Mouse (Mus musculus): ENCODE results near the gene Arl16.
"Not testable (repeated sequence)": the region's sequence is repeated elsewhere in the genome, so short reads cannot be mapped to it uniquely, and the experiment has no call there.

Gene Arl16

DNA sequence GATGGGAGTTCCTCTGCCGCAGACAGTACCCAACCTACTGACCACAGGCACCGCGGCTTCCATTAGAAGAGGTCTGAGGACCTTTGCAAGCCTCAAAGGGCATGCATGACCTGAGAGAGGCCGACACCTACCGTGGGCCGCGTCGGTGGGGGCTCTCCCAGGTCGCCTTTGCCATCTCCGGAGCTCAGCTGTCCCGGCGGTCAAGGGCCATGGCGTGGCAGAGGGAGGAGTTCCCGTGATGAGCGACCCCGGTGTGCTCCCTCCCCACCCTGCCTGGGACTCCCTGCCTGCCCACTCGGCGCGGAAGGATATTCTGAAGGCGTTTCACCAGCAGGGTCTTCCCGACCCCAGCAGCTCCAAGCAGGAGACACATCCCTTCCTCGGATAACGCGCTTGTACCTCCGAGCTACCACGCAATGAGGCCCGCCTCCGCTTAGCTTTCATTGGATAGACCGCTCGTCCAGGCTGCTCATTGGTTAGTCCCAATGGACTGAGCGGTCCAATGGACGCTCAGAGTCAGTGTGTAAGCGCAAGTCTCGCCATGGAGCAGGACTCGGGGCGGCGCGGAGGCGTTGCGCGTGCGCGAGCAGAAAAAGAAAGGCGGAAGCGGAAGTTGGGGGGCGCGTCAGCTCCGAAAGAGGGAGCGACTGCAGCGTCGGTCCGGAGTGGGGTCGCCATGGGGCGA lies at the start of gene Arl16:
TSS of gene Arl16 (minus strand) at position 557 of the 685 bp plus-strand sequence.
- peak; percentile 81 to 92 for DNase-seq (ENCODE audit: low spot score in 2 of 2)

- no peak for DNase-seq (ENCODE audit: low spot score in 2 of 2)
Observed at GRCm38 (mm10) chr11:120517147-120517546, 49.7 kb upstream of the Arl16 start.

GRCm38 (mm10) chr11:120515611-120516010 lies 48.2 kb upstream of the Arl16 start:
- peak; percentile 91 to 92 for DNase-seq (ENCODE audit: low spot score in 2 of 2)

GRCm38 (mm10) chr11:120514262-120514661 lies 46.9 kb upstream of the Arl16 start:
- not testable (repeated sequence) for DNase-seq (ENCODE audit: low spot score in 2 of 2)

- no peak for DNase-seq (ENCODE audit: low spot score in 2 of 2)
Observed at GRCm38 (mm10) chr11:120512790-120513453, 45.5 kb upstream of the Arl16 start.

- no peak for DNase-seq (ENCODE audit: low spot score in 2 of 2)
Observed at GRCm38 (mm10) chr11:120510375-120511030, 43.1 kb upstream of the Arl16 start.

GRCm38 (mm10) chr11:120509940-120510339 lies 42.5 kb upstream of the Arl16 start:
- DNase-seq (ENCODE audit: low spot score in 2 of 2): no peak

DNA sequence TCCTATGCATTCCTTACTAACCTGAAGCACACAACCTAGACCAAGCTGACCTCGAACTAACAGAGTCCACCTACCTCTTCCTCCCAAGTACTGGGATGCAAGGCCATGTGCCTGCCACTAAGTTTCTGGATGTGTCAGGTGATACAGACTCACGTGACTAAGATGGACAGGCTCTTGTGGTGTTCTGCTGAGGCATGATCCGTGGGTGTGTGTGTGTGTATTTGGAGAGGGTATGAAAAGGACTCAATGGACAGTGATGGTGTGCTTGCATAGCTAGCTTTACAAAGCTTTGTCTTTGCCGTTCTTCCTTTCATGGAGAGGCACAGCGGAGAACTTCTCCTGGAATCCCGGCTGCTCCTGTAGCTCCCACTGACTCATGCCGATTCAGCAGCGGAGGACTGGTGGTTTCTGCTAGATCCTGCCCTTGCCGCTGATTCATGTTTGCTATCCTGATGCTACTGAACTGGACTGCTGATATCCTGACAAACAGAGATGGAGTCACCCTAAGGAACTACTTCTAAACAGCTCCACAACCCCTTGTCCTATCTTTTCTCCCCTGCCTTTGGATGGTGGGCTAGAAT lies 41.0 kb upstream of the Arl16 start:
- no peak for DNase-seq (ENCODE audit: low spot score in 2 of 2)

- no peak for DNase-seq (ENCODE audit: low spot score in 2 of 2)
Observed at GRCm38 (mm10) chr11:120507611-120508289, 40.3 kb upstream of the Arl16 start.

GRCm38 (mm10) chr11:120506899-120507298 lies 39.5 kb upstream of the Arl16 start:
- no peak for DNase-seq (ENCODE audit: low spot score in 2 of 2)

GRCm38 (mm10) chr11:120505661-120506060 lies 38.3 kb upstream of the Arl16 start:
- no peak for DNase-seq (ENCODE audit: low spot score in 2 of 2)

DNA sequence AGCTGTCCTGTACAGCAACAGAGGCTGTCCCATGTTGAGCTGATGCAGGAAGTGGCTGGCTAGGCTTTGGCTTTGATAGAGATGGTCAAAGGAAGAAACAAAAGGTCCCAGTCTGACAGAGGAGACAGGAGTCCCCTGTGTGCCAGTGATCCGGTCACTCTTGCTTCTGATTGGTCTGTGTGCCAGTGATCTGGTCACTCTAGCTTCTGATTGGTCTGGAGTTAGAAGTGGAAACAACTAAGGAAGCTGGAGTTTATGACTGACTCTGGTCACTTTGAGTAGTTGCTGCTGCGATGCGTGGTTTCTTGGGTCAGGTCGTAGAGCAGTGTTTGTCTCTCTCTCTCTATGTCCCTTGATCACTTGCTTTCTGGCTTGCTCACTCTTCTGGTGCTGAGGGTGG lies 34.3 kb upstream of the Arl16 start:
- DNase-seq (ENCODE audit: low spot score in 2 of 2): no peak

DNA sequence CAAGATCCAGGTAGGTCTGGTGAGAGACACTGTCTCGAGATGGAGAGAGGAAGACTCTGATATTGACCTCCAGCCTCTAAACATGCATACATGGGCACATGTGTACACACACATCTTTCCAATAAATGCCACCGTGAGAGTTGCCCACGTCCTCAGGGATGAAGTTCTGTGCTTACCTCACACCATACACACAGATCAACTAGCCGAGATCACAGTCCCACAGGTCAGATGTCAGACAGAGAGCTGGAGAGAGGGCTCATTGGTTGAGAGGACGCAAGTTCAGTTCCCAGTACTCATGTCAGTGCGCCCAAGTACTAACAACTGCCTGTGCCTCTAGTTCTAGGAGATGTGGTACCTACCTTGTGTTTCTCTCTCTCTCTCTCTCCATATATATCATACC lies 33.6 kb upstream of the Arl16 start:
- DNase-seq (ENCODE audit: low spot score in 2 of 2): no peak

DNA sequence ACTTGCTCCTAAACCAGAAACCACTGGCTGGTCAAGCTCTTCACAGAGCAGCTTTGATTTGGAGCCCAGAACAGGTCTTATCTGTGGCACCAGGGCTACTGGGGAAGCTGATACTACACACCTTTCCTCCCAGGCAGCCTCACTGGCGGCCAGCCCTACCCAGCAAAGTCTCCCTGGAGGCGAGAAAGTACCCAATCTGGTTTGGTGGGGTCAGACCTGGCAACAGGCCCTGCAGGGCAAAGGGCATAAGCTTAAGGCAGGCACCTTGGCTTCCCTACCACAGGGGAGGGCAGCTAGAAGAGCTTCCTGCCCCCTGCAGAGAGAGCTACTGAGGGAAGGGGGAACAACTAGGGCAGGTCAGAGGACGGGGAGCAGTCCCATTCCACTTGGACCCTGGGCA lies 33.0 kb upstream of the Arl16 start:
- DNase-seq (ENCODE audit: low spot score in 2 of 2): no peak

DNA sequence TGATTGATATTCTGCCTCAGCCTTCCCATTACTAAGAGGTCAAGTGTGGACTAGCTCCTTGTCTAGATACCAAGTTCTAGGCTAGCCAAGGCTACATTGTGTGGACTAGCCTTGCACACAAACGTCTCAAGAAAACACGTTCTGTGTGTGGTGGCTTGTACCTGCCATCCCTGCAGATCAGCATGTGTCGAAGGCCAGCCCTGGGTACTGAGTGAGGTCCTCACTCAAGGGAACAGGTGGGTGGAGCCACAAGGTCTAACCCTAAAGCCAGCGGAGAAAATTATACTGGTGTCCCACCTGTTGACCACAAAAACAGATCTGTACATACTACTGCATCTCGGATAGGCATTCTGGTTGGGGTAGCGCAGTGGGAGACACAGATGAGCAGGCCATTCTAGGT lies 32.5 kb upstream of the Arl16 start:
- no peak for DNase-seq (ENCODE audit: low spot score in 2 of 2)

DNA sequence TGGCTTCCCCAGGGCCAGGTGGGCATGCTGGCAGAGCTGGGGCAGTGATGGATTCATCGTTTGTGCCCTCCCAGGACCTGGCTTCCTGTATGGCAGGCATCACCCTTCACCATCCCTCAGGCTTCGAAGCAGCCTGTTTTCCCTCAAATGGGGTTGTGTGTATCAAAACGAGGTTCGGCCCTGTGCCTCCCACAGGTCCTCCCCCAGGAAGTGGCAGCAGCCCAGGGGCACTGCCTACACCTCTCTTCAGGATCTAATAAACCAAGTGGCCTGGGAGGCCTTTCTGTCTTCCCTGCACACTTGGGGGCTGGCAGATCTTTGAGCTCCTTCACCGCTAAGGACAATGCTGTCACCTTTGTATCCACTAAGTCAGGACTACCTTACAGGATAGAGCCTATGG lies 31.5 kb upstream of the Arl16 start:
- DNase-seq (ENCODE audit: low spot score in 2 of 2): no peak

DNA sequence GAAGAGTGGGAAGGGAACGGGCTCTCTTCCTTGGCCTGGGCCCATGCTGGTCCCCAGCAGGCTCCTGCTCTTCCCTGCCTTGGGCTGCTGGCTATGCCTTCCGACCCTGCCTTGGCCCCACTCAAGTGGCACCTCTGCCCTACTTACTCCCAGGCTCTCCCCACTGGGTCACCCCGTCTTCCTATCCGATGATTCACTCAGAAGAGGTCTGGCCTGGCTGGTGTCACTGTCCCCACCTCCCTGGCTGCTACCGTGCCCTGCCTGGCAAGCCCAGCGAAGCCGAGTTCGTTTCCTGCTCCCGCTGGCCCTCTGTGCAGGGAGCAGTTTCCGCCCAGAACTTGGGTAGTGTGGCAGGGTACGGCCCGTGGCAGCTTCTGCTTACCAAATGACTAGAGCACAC lies 30.8 kb upstream of the Arl16 start:
- no peak for DNase-seq (ENCODE audit: low spot score in 2 of 2)

GRCm38 (mm10) chr11:120497436-120497835 lies 30.0 kb upstream of the Arl16 start:
- no peak for DNase-seq (ENCODE audit: low spot score in 2 of 2)

- no peak for DNase-seq (ENCODE audit: low spot score in 2 of 2)
Observed at GRCm38 (mm10) chr11:120493911-120494310, 26.5 kb upstream of the Arl16 start.

DNA sequence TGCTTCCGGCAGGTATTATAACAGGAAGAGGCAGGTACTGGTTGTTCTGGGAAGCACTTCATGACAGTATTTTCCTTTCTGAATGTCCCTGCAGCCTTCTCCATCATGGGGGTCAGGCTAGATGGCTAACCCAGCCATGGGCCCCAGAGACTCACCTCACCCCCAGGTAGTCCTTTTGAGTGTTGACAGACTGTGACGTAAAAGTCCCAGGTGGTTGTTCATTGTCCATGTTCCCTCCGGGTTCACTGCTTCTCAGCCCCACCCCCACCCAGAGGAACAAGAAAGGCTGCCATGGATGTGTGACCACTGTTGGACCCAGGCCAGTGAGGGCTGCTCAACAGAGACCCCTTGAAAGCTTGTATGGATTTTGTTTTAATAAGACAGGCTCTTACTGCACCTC lies 25.9 kb upstream of the Arl16 start:
- no peak for DNase-seq (ENCODE audit: low spot score in 2 of 2)

DNA sequence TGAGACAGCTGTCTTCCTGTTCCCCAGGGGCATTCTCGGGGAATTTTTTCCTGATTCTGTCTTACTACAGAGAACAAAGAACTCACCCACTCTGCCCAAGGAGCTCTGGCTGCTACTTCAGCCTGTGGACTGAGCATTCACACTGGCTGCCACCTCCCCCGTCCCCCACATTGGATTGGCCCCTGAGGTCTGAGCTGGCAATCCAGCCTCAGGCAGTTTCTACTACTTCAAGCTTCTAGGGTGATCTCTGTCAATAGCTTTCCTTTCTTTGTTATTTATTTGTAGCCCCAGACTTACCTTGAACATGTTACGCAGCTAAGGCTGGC lies 25.4 kb upstream of the Arl16 start:
- DNase-seq (ENCODE audit: low spot score in 2 of 2): no peak

All from cerebellum, postnatal 4 days (tissue).